Mouse (Mus musculus): Measurements from ENCODE around the gene Hist1h2bj. TPM values are rescaled to one million over a fixed set of nuclear protein-coding genes. Genes with fewer than 3 reads are reported as not detected.
"Not testable (repeated sequence)": the region's sequence is repeated elsewhere in the genome, so short reads cannot be mapped to it uniquely, and the experiment has no call there.

The Hist1h2bj gene
- polyA plus RNA-seq, 1 experiment: 0.69 TPM

DNA sequence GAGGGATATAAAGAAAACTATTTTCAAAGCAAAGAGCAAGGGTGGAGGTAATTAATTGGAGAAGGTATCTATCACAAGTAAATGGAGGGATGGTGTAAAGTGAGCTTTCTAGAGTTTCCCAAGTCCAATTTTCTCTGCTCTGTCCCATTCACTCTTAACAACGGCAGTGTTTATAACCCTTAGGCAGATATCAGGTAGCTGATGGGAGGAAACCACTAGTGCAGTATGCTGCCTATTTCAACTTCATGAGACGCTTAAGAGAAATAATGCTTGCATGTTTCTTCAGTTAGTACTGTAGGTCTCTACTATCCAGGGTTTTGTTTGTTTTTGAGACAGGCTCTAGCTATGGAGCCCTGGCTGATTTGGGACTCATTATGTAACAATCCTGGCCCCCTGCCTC, 5.6 kb upstream of the Hist1h2bj start:
- TF ChIP-seq POLR2A (IDR thresholded peaks at IDR 0.05; ENCODE audit: extremely low read depth, insufficient read depth, low read length): no peak
- no peak for TF ChIP-seq CTCF (IDR thresholded peaks at IDR 0.05; ENCODE audit: extremely low read depth, insufficient read depth, low read length)
- peaks cover 1% of the 10 kb centered on the region; the same call in 1 of the 2 replicates for H3K4me1 ChIP-seq (ENCODE audit: control insufficient read depth, insufficient read depth, low read length)
- H3K4me3 ChIP-seq (ENCODE audit: insufficient read depth, low read length): no peak overlapping the region
- no peak overlapping the region for H3K27ac ChIP-seq (ENCODE audit: insufficient read depth, low read length)

DNA sequence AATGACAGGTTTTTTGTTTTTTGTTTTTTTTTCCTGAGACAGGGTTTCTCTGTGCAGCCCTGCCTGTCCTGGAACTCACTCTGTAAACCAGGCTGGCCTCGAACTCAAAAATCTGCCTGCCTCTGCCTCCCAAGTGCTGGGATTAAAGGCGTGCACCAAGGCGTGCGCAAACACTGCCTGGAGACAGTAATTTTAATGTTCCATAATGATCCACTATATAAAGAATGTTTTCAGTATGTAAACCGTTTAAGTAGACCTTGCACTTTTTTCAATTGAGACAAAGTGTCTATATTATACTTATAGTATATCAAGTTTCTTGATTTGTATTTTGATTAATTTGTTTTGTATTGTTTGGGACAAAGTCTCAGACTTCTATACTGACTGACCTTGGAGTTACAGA, 3.6 kb upstream of the Hist1h2bj start:
- no peak overlapping the region for H3K4me3 ChIP-seq (ENCODE audit: insufficient read depth, low read length)
- no peak for TF ChIP-seq POLR2A (IDR thresholded peaks at IDR 0.05; ENCODE audit: extremely low read depth, insufficient read depth, low read length)
- no peak for TF ChIP-seq CTCF (IDR thresholded peaks at IDR 0.05; ENCODE audit: extremely low read depth, insufficient read depth, low read length)
- H3K4me1 ChIP-seq (ENCODE audit: control insufficient read depth, insufficient read depth, low read length): peaks cover 1% of the 10 kb centered on the region; the same call in 1 of the 2 replicates
- H3K27ac ChIP-seq (ENCODE audit: insufficient read depth, low read length): no peak overlapping the region

- no peaks in the 10 kb centered on the region for H3K4me1 ChIP-seq (ENCODE audit: control insufficient read depth, insufficient read depth, low read length)
- no peak overlapping the region for H3K27ac ChIP-seq (ENCODE audit: insufficient read depth, low read length)
- no peak overlapping the region for H3K4me3 ChIP-seq (ENCODE audit: insufficient read depth, low read length)
- TF ChIP-seq CTCF (IDR thresholded peaks at IDR 0.05; ENCODE audit: extremely low read depth, insufficient read depth, low read length): no peak
Observed at GRCm38 (mm10) chr13:22039951-22040463, 3.0 kb upstream of the Hist1h2bj start.

DNA sequence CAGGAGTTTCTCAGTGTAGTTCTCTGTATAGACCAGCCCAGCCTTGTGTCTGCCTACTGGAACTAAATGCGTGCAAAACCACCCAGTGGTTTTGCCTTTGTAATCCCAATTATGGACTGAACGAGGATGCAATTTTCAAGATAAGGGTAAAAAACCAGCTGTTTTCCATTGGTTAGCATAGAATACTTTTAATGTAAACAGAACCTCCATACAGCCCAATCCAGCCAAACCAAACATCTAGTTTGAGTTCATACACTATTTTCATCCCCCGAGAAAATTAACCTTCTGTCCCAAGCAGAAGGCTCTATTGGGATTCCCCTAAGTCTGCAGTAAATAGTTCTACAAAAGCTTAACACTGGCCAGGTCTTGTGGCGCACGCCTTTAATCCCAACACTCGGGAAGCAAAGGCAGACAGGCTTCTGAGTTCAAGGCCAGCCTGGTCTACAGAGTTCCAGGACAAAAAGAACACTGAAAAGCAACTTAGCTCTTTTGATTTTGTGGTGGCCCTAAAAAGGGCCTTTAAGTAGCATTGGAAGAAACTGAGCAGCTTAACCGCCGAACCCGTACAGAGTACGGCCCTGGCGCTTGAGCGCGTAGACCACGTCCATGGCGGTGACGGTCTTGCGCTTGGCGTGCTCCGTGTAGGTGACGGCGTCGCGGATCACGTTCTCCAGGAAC, 2.4 kb upstream of the Hist1h2bj start:
- Histone ChIP-seq H3K27ac (ENCODE audit: insufficient read depth, low read length) (no peak overlapping the region), H3K4me1 (ENCODE audit: control insufficient read depth, insufficient read depth, low read length) (no peaks in the 10 kb centered on the region), H3K4me3 (ENCODE audit: insufficient read depth, low read length) (peak overlapping the region; percentile 33)
- TF ChIP-seq POLR2A (IDR thresholded peaks at IDR 0.05; ENCODE audit: extremely low read depth, insufficient read depth, low read length) (no peak), CTCF (IDR thresholded peaks at IDR 0.05; ENCODE audit: extremely low read depth, insufficient read depth, low read length) (no peak)

DNA sequence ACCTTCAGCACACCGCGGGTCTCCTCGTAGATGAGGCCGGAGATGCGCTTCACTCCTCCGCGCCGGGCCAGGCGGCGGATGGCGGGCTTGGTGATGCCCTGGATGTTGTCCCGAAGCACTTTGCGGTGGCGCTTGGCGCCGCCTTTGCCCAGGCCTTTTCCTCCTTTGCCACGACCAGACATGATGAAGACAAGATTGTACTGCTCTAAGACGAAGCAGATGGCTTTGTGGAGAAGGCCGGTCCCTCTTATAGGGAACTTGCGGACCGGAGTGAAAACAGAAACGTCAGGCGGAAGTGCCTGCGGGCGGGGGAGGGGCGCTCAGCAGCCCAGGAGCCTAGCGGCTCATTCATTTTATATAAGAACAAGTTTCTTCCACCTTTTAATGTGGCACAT, 1.9 kb upstream of the Hist1h2bj start, which contains the start of gene Hist1h4i:
TSS of gene Hist1h4i (minus strand) at position 221 of the 395 bp plus-strand sequence.
- peak; percentile 98 for TF ChIP-seq POLR2A (IDR thresholded peaks at IDR 0.05; ENCODE audit: extremely low read depth, insufficient read depth, low read length)
- Histone ChIP-seq H3K27ac (ENCODE audit: insufficient read depth, low read length) (peak within 1 kb of the TSS; percentile 85), H3K4me3 (ENCODE audit: insufficient read depth, low read length) (peak within 1 kb of the TSS; percentile 33)
- not testable (repeated sequence) for H3K4me1 ChIP-seq (ENCODE audit: control insufficient read depth, insufficient read depth, low read length)

GRCm38 (mm10) chr13:22041651-22042567, 1.1 kb upstream of the Hist1h2bj start:
- peak overlapping the region; percentile 85 for H3K27ac ChIP-seq (ENCODE audit: insufficient read depth, low read length)
- no peak for TF ChIP-seq POLR2A (IDR thresholded peaks at IDR 0.05; ENCODE audit: extremely low read depth, insufficient read depth, low read length)
- no peaks in the 10 kb centered on the region for H3K4me1 ChIP-seq (ENCODE audit: control insufficient read depth, insufficient read depth, low read length)

DNA sequence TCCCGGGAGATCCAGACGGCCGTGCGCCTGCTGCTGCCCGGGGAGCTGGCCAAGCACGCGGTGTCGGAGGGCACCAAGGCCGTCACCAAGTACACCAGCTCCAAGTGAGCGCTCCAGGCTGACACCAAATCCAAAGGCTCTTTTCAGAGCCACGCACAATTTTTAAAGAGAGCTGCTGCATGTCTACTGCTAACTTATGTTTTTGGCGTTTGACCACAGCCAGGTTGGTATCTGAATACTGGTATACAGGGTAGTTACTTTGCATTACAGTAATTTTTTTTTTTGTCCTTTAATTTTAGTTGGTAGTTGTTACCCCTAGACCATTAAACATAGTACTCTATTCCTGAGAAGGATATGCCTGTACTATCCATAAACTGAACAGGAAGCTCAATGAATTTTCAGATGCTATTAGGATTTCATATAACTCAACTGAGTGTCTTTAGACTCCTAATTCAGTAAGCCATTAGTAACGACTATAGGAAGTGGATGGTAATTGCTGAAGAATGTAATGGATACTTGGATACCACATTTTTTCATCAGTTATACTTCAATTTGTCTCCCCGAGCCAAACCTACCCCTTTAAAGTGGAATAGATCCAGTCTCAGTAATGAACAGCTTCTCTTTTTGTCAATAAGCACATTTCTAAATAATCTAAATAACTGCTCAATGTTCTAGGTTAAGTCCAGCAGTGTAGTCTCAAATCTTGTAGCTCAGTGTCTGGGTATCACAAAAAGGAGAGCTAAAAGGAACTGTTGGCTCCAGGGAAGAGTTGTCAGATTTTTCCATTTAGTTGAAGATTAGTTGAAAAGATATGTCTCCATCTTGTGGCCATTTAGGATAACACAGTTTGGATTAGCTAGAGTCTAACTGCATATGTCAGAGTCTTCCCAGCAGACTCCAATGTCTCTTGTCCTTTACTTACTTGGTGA, 753 bp downstream of the Hist1h2bj start:
- H3K27ac ChIP-seq (ENCODE audit: insufficient read depth, low read length): no peak overlapping the region
- H3K4me1 ChIP-seq (ENCODE audit: control insufficient read depth, insufficient read depth, low read length): no peaks in the 10 kb centered on the region
- no peak for TF ChIP-seq POLR2A (IDR thresholded peaks at IDR 0.05; ENCODE audit: extremely low read depth, insufficient read depth, low read length)
- no peak for TF ChIP-seq CTCF (IDR thresholded peaks at IDR 0.05; ENCODE audit: extremely low read depth, insufficient read depth, low read length)
- peak overlapping the region; percentile 46 for H3K4me3 ChIP-seq (ENCODE audit: insufficient read depth, low read length)

More at GRCm38 (mm10) chr13:22041651-22042567, 1.1 kb upstream of the Hist1h2bj start:
- H3K4me3 ChIP-seq (ENCODE audit: insufficient read depth, low read length): peak overlapping the region; percentile 24; the same call in 1 of the 2 replicates

- H3K27ac ChIP-seq (ENCODE audit: insufficient read depth, low read length): no peak overlapping the region
- H3K4me1 ChIP-seq (ENCODE audit: control insufficient read depth, insufficient read depth, low read length): no peaks in the 10 kb centered on the region
- TF ChIP-seq POLR2A (IDR thresholded peaks at IDR 0.05; ENCODE audit: extremely low read depth, insufficient read depth, low read length) (no peak), CTCF (IDR thresholded peaks at IDR 0.05; ENCODE audit: extremely low read depth, insufficient read depth, low read length) (no peak)
- no peak overlapping the region; the same call in 1 of the 2 replicates for H3K4me3 ChIP-seq (ENCODE audit: insufficient read depth, low read length)
Observed at GRCm38 (mm10) chr13:22044432-22045155, 1.6 kb downstream of the Hist1h2bj start.

All from cortical plate, adult 2 months (tissue).